Mouse (Mus musculus) CH12.LX (cell line): ENCODE measurements around the gene Tmem184a.

ENCODE experiments used
- CTCF ChIP-seq, 2 experiments: IDR thresholded peaks in 1 of 2; conservative IDR thresholded peaks in 1 of 2; 2 replicates each; pipeline ENCODE4 v1.5.1; 2011 to 2012; ENCODE audit warnings: low read depth in 2 of 2, low read length in 2 of 2, improper control_type of control experiment in 1 of 2, inconsistent platforms in 1 of 2, mild to moderate bottlenecking in 1 of 2, moderate library complexity in 1 of 2
- MYC ChIP-seq: IDR thresholded peaks from 2 replicates; pipeline ENCODE4 v1.6.1; 2011; ENCODE audit warnings: low read depth, mild to moderate bottlenecking, improper control_type of control experiment, low read length
- NELFE ChIP-seq: IDR thresholded peaks from 2 replicates; pipeline ENCODE4 v1.6.1; 2011; ENCODE audit warnings: low read depth, low read length, improper control_type of control experiment
- POLR2A ChIP-seq: IDR thresholded peaks from 2 replicates; pipeline ENCODE4 v1.6.1; 2011; ENCODE audit warnings: low read depth, mild to moderate bottlenecking, improper control_type of control experiment, low read length
- SIN3A ChIP-seq: IDR thresholded peaks from 2 replicates; pipeline ENCODE4 v1.6.1; 2012; ENCODE audit warnings: low read length, improper control_type of control experiment, inconsistent platforms
- ZC3H11A ChIP-seq: IDR thresholded peaks from 2 replicates; pipeline ENCODE4 v1.6.1; 2012; ENCODE audit warnings: low read depth, mild to moderate bottlenecking, inconsistent platforms, low read length, improper control_type of control experiment
- ZNF384 ChIP-seq: IDR thresholded peaks from 2 replicates; pipeline ENCODE4 v1.6.1; 2012; ENCODE audit warnings: low read depth, low read length, improper control_type of control experiment, inconsistent platforms

DNA sequence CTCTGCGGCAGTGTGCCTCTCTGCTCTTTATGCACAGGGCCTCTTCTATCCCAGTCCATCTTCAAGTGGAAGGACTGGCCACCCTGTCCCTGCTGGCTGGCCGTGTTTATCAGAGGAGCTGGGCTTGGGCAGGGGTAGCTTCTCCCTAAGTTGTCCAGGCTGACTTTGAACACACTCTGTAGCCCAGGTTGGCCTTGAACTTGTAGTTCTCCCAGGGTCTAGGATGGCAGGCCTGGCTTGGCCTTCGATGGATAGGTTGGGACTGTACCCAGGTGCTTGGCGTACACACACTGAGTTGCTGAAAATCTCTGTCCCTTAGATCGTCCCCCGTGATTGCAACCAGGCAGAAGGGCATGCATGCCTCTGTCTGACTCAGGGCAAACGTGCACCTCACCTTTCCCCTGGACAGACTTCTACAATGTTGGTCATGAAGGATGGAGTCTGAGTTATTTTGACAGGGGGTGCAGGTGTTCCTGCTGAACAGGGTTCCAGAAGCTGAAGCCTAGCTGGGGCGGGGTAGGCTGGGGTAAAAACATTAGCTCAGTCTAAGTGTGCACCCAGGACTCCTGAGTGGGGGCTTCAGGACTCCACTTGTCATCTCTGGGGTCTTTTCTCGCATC, 23.6 kb downstream of the Tmem184a start:
- TF ChIP-seq ZNF384 (no peak), CTCF (conservative IDR thresholded peaks at IDR 0.05 in 1 of 2, IDR thresholded peaks at IDR 0.05 in 1 of 2; ENCODE audit: low read depth in 2 of 2, low read length in 2 of 2) (no peak), POLR2A (no peak), ZC3H11A (no peak), NELFE (no peak), SIN3A (no peak), MYC (no peak)
